Mouse (Mus musculus) heart, embryonic 15.5 days (tissue): Measurements from ENCODE around the gene Prrg2. TPM values are rescaled to one million over a fixed set of nuclear protein-coding genes. Genes with fewer than 3 reads are reported as not detected.

Source experiments
- ATAC-seq: fragments of 200-750 bp; cut with Nextera tagmentation; replicated peaks from 2 replicates; pipeline ENCODE4 v1.8.0; 2017; ENCODE audit warnings: low read depth, moderate TSS enrichment; ENCODE audit not compliant: insufficient number of reproducible peaks, insufficient read depth, low FRiP score
- H3K27ac ChIP-seq: fragments of 300-500 bp; sonication (generic); 2 replicates; pipeline ENCODE4 v1.5.1; 2015; ENCODE audit warnings: mild to moderate bottlenecking, inconsistent platforms
- H3K27me3 ChIP-seq: fragments of 300-500 bp; sonication (generic); 2 replicates; pipeline ENCODE4 v1.6.1; 2015; ENCODE audit warnings: inconsistent platforms
- H3K36me3 ChIP-seq: fragments of 300-500 bp; sonication (generic); 2 replicates; pipeline ENCODE4 v1.6.1; 2015; ENCODE audit warnings: mild to moderate bottlenecking, inconsistent platforms
- H3K4me1 ChIP-seq: fragments of 300-500 bp; sonication (generic); replicated peaks from 2 replicates; pipeline ENCODE4 v1.6.1; 2015; ENCODE audit warnings: inconsistent platforms
- H3K4me2 ChIP-seq: fragments of 300-500 bp; sonication (generic); 2 replicates; pipeline ENCODE4 v1.6.1; 2015; ENCODE audit warnings: inconsistent platforms, mild to moderate bottlenecking, moderate library complexity
- H3K4me3 ChIP-seq: fragments of 300-500 bp; sonication (generic); 2 replicates; pipeline ENCODE4 v1.5.1; 2015; ENCODE audit warnings: mild to moderate bottlenecking, inconsistent platforms
- H3K9ac ChIP-seq: fragments of 300-500 bp; sonication (generic); 2 replicates; pipeline ENCODE4 v1.6.1; 2015; ENCODE audit warnings: mild to moderate bottlenecking, inconsistent platforms
- H3K9me3 ChIP-seq: fragments of 300-500 bp; sonication (generic); replicated peaks from 2 replicates; pipeline ENCODE4 v1.6.1; 2016; ENCODE audit warnings: inconsistent platforms
- WGBS: fragments of 180-500 bp; shearing (Covaris S2); methylation state at CpG from one replicate; pipeline ENCODE4 v1.1.7; 2015; ENCODE audit warnings: mixed read lengths; 5-methylcytosine and 5-hydroxymethylcytosine counted together
- polyA plus RNA-seq: library from polyadenylated mRNA; unstranded; fragments of >200 nt; fragmentation: Nextera tagmentation; extraction: Ambion mirVana; gene quantifications from 2 replicates; pipeline ENCODE4 v1.2.1, GENCODE M21; 2015

Prrg2 gene
- polyA plus RNA-seq, 1 experiment from 2014 or later = 12.9 TPM

GRCm38 (mm10) chr7:45056329-45056971 lies 6.0 kb downstream of the Prrg2 start:
- 0 out of 2 replicates have a peak overlapping the region, but pooled peaks have one; percentile 4 for H3K9ac ChIP-seq
- no peaks in the 10 kb centered on the region for H3K36me3 ChIP-seq
- WGBS = 70% methylated on average over 14 of the region's 14 CpGs
- no peak for ATAC-seq
- no peak overlapping the region for H3K4me3 ChIP-seq
- H3K4me1 ChIP-seq = peaks cover 19% of the 10 kb centered on the region
- no peak overlapping the region for H3K4me2 ChIP-seq
- no peaks in the 10 kb centered on the region for H3K9me3 ChIP-seq
- H3K27me3 ChIP-seq = no peaks in the 10 kb centered on the region
- no peak overlapping the region for H3K27ac ChIP-seq

DNA sequence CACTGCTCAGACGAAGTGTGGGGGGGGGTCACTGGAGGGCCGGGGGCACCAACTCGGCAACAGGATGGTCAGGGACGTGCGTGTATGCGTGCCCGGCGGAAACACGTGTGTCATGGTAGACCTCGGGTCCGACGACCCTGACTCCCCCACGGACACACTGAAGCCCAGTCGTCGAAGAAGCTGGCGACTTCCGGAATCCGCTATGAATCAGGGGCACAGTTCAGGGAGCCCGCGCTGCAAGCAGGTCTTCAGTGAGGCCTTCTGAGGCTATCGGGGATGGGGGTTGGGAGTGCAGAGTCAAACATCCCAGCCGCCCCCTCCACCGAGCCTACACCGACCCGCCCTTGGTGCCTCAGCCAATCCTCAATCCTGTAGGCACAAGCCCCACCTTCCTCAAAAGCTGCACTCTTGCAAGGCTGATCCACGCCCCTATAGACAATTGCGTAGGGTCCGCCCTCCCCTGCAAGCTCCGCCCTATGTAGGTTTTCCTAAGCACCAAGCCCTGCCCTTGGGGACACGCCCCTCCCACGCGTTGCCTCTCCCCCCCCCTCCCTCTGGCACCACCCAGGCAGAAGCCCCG lies 8.5 kb downstream of the Prrg2 start:
- Histone ChIP-seq H3K4me1 (peaks cover 25% of the 10 kb centered on the region), H3K9ac (peak overlapping the region; percentile 70), H3K9me3 (no peaks in the 10 kb centered on the region), H3K36me3 (peaks cover 13% of the 10 kb centered on the region), H3K4me2 (peak overlapping the region; percentile 98), H3K27ac (peak overlapping the region; percentile 99), H3K27me3 (no peaks in the 10 kb centered on the region), H3K4me3 (peak overlapping the region; percentile 94)
- under 1% methylated on average over 33 of the region's 33 CpGs for WGBS
- ATAC-seq = peak; percentile 95

- Histone ChIP-seq H3K9ac (peak overlapping the region; percentile 96), H3K4me2 (peak overlapping the region; percentile 98), H3K9me3 (no peaks in the 10 kb centered on the region), H3K36me3 (peaks cover 20% of the 10 kb centered on the region), H3K4me1 (peaks cover 25% of the 10 kb centered on the region), H3K27me3 (no peaks in the 10 kb centered on the region), H3K4me3 (peak overlapping the region; percentile 94), H3K27ac (peak overlapping the region; percentile 99)
- peak; percentile 59 for ATAC-seq
- under 1% methylated on average over 46 of the region's 59 CpGs for WGBS
These were observed 9.2 kb downstream of the Prrg2 start for GRCm38 (mm10) chr7:45053117-45053930.

DNA sequence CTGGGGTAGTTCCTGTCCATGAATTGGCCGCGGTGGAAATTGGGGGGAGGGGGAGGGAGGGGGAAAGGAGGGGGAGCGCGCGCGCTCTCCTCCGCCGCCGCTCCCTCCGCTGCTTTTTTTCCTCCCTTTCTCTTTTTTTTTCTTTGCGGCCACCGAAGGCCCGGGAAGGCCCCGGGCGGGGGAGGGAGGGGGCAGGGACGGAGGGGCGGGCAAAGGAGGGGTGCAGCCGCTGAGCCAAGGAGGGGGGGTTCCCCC lies 9.7 kb downstream of the Prrg2 start, which contains the start of gene Prr12:
Gene Prr12 (minus strand): TSS at position 20 of the 255 bp plus-strand sequence.
- H3K9me3 ChIP-seq = no peaks in the 10 kb centered on the region
- peaks cover 25% of the 10 kb centered on the region for H3K4me1 ChIP-seq
- H3K4me3 ChIP-seq = peak within 1 kb of the TSS; percentile 94
- H3K27me3 ChIP-seq = no peaks in the 10 kb centered on the region
- ATAC-seq = peak; percentile 7; the same call in 1 of the 2 replicates
- peaks cover 26% of the 10 kb centered on the region for H3K36me3 ChIP-seq
- H3K4me2 ChIP-seq = peak within 1 kb of the TSS; percentile 98
- H3K27ac ChIP-seq = peak within 1 kb of the TSS; percentile 99
- peak within 1 kb of the TSS; percentile 96 for H3K9ac ChIP-seq
- 0% methylated on average over 9 of the region's 18 CpGs for WGBS

- peaks cover 25% of the 10 kb centered on the region for H3K4me1 ChIP-seq
- H3K36me3 ChIP-seq = peaks cover 30% of the 10 kb centered on the region
- peak overlapping the region; percentile 98 for H3K4me2 ChIP-seq
- H3K9me3 ChIP-seq = no peaks in the 10 kb centered on the region
- H3K27ac ChIP-seq = peak overlapping the region; percentile 99
- no peaks in the 10 kb centered on the region for H3K27me3 ChIP-seq
- under 1% methylated on average over 38 of the region's 38 CpGs for WGBS
- no peak for ATAC-seq
- H3K9ac ChIP-seq = peak overlapping the region; percentile 96
- H3K4me3 ChIP-seq = peak overlapping the region; percentile 94
These were observed 10.2 kb downstream of the Prrg2 start for GRCm38 (mm10) chr7:45052181-45052861.

DNA sequence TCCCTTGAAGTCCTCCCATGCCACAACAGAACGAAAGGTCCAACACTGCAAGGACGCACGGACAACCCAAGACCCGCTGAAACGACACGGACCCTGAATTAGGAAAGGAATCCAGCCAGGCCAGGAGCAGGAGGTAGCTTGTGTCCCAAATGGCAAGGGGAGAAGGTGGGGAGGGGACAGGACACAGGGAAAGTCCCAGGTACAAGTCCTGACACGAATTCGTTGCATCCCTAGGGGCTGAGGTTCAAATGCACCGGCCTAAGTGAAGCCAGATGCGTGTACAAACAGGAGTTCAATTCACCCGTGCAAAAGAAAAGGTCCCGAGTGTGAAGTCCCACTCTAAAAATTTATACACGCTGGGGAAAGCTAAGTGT lies 10.9 kb downstream of the Prrg2 start:
- no peak for ATAC-seq
- peak overlapping the region; percentile 96 for H3K9ac ChIP-seq
- peak overlapping the region; percentile 94 for H3K4me3 ChIP-seq
- H3K4me2 ChIP-seq = peak overlapping the region; percentile 98
- H3K36me3 ChIP-seq = peaks cover 38% of the 10 kb centered on the region
- H3K4me1 ChIP-seq = peaks cover 25% of the 10 kb centered on the region
- H3K9me3 ChIP-seq = no peaks in the 10 kb centered on the region
- 4% methylated on average over 13 of the region's 13 CpGs for WGBS
- H3K27me3 ChIP-seq = no peaks in the 10 kb centered on the region
- peak overlapping the region; percentile 99 for H3K27ac ChIP-seq

GRCm38 (mm10) chr7:45050945-45051600 lies 11.4 kb downstream of the Prrg2 start:
- peaks cover 25% of the 10 kb centered on the region for H3K4me1 ChIP-seq
- H3K27me3 ChIP-seq = no peaks in the 10 kb centered on the region
- H3K9ac ChIP-seq = 0 out of 2 replicates have a peak overlapping the region, but pooled peaks have one; percentile 96
- WGBS = 10% methylated on average over 16 of the region's 16 CpGs
- H3K4me3 ChIP-seq = peak overlapping the region; percentile 94
- H3K9me3 ChIP-seq = no peaks in the 10 kb centered on the region
- no peak for ATAC-seq
- peak overlapping the region; percentile 99 for H3K27ac ChIP-seq
- peaks cover 43% of the 10 kb centered on the region for H3K36me3 ChIP-seq
- peak overlapping the region; percentile 98 for H3K4me2 ChIP-seq

- no peak overlapping the region for H3K4me2 ChIP-seq
- ATAC-seq = no peak
- 91% methylated on average over 23 of the region's 23 CpGs for WGBS
- no peaks in the 10 kb centered on the region for H3K27me3 ChIP-seq
- H3K4me1 ChIP-seq = peaks cover 22% of the 10 kb centered on the region
- H3K9me3 ChIP-seq = no peaks in the 10 kb centered on the region
- H3K4me3 ChIP-seq = no peak overlapping the region
- H3K9ac ChIP-seq = no peak overlapping the region
- H3K36me3 ChIP-seq = peaks cover 63% of the 10 kb centered on the region
- H3K27ac ChIP-seq = no peak overlapping the region
These were observed 13.4 kb downstream of the Prrg2 start for GRCm38 (mm10) chr7:45048923-45049657.

GRCm38 (mm10) chr7:45048001-45048890 lies 14.2 kb downstream of the Prrg2 start:
- Histone ChIP-seq H3K4me2 (no peak overlapping the region), H3K9me3 (no peaks in the 10 kb centered on the region), H3K4me1 (peaks cover 17% of the 10 kb centered on the region), H3K9ac (no peak overlapping the region), H3K27me3 (no peaks in the 10 kb centered on the region), H3K36me3 (peaks cover 71% of the 10 kb centered on the region), H3K27ac (no peak overlapping the region), H3K4me3 (no peak overlapping the region)
- WGBS = 91% methylated on average over 38 of the region's 38 CpGs
- ATAC-seq = no peak

DNA sequence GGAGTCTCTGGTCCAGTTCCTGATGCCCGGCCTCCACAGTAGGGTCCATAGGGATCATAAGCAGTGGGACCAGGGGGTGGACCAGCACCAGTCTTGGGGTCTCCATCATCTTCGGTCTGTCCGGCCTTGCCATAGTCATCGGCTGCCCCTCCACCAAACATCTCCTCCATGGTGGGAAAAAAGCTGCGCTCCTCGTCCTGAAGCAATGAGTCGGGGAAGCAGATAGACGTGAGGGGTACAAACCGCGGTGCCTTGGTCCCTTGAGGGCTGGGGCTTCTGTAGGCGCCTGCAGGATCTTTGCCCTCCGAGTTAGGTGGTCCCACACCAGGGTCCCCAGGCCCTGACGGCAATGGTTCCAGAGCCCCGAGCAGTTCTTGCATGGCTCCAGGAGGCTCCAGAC lies 15.0 kb downstream of the Prrg2 start:
- H3K4me1 ChIP-seq = peaks cover 17% of the 10 kb centered on the region
- H3K9me3 ChIP-seq = no peaks in the 10 kb centered on the region
- H3K27me3 ChIP-seq = no peaks in the 10 kb centered on the region
- no peak for ATAC-seq
- H3K4me2 ChIP-seq = no peak overlapping the region
- no peak overlapping the region for H3K9ac ChIP-seq
- H3K27ac ChIP-seq = no peak overlapping the region
- 98% methylated on average over 14 of the region's 14 CpGs for WGBS
- H3K36me3 ChIP-seq = peaks cover 79% of the 10 kb centered on the region
- H3K4me3 ChIP-seq = no peak overlapping the region
